Mouse (Mus musculus): ENCODE data around the gene Ost4. TPM values are rescaled to one million over a fixed set of nuclear protein-coding genes. Genes with fewer than 3 reads are reported as not detected.

Gene Ost4
- total RNA-seq, 2 experiments from 2014 or later, result 100 to 108 TPM

DNA sequence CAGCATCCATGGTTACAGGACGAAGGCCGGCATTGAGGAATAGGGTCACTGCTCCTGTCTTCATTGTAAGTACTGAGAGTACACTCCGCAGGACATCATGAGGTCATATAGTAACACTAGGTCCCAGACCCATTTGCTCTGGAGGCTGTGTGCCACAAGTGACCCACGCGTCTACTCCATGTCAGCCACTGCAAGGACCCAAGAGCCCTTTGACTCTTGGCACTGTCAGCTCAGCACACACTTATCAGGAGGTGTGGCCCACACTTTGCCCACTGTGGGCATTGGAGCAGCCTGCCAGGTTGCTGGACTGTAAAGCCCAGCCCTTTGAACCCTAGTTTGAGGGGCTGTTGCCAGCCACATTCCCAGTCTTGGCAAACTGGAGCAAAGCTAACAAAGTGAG, 17.6 kb upstream of the Ost4 start:
- no peak for DNase-seq (ENCODE audit: low spot score in 2 of 2)

DNA sequence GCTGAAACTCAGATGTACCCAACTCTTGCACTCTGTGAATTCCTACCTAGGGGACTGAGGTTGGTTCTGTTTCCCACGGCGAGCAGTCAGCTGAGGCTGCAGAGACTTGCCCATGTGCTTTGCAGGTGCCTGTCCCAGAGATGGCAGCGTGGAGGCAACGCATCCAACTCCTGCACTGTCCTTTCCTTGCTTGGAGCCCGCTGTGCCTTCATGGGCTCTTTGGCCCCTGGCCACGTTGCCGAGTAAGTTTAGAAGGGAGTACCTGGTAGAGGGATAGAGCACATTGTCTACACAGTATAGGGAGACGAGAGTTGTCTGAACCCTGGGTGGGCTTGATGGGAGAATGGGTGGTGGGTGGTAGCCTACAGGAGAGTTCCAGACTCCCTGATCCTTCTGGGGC, 17.0 kb upstream of the Ost4 start:
- DNase-seq (ENCODE audit: low spot score in 2 of 2), result no peak

- no peak for DNase-seq (ENCODE audit: low spot score in 2 of 2)
Measured at GRCm38 (mm10) chr5:30923119-30923518, 15.5 kb upstream of the Ost4 start.

DNA sequence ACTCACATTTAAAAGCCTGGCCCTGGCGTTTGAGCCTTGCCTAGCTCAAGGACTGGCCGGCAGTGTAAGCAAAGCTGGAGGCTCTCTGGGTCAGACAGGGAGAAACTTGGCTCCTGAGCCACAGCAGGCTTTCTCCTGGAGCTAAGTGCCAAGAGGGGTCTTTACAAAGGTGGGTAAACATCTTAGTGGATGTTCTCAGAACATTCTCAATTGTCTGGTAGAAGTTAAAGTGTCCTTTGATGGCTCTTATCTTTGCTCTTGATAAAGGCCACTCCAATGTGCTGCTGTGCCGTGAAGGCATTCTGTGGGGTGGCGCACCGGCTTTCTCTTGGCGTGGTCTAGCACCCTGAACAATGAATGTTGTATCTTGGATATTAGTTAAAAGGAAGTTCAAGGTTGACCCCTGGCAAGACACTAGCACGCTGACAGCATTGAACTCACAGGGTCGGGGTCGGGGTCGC, 15.0 kb upstream of the Ost4 start:
- DNase-seq (ENCODE audit: low spot score in 2 of 2), result no peak

DNA sequence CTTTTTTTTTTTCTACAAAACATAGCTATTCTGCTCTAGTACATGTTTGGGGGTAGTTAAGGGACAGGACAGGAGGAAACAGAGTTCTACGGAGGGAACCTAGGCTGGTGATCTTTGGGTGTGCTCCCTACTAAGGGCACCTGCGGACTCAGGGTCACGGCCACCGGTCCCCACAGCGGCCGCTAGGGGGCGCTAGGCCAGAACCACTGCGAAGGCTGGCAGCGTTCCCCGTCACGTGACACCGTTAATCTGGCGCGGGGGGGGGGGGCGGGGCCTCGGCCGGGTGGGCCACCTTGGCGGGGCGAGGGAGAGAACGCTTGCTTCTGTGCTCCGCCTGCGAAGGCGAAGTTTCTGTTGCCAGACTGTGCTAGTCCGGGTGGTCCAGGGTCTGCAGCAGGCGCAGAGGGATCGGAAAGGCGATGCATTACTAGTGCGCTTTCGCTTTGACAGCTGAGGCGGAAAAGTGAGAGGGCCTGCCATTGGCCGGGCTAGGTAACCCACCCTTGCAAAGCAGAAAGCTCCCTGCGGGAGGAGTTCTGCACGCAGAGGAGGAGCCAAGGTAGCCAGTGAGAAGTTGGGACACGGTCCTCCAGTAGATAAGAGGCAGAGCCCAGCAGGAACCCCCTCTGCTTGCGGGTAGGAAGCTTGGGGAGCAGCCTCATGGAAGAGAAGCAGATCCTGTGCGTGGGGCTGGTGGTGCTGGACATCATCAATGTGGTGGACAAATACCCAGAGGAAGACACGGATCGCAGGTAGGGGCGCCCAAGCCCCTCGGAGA, 13.9 kb upstream of the Ost4 start, which contains the start of gene Khk:
TSS of gene Khk (plus strand) at position 176 of the 778 bp plus-strand sequence.
- peak; percentile 84 to 86 for DNase-seq (ENCODE audit: low spot score in 2 of 2)

GRCm38 (mm10) chr5:30920621-30921020, 13.0 kb upstream of the Ost4 start:
- no peak for DNase-seq (ENCODE audit: low spot score in 2 of 2)

DNA sequence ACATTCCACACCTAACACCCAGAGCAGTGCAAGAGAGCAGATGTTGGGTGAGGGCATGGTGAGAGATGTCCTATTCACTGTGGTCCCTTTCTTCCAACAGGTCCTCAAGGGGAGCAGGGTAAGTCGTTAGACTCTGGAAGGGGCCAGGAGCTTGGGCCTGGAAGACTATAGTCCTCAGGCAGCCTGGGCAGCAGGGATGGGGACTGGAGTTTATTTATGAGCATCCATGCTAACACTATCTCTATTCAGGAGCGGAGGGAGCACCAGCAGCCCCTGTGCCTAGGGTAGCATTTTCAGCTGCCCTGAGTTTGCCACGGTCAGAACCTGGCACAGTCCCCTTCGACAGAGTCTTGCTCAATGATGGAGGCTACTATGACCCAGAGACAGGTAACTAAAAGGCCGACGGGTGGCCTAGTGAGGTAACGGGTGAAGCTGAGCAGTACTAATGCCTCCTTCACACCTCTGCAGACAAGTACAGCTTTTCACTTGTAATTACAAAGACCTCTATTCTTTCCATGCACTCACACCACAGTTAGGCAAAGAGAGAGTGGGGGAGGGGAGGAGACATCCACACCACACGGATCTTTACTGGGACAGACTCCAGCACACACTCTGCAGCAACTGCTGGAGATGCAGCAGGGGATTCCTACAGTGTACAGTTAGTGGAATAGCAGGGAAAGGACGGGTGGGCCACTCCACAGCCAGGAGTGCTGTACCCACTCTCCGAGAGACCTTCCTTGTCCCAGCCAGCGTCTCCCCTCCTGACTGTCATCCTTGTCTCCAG, 12.4 kb upstream of the Ost4 start:
- DNase-seq (ENCODE audit: low spot score in 2 of 2), result no peak

DNA sequence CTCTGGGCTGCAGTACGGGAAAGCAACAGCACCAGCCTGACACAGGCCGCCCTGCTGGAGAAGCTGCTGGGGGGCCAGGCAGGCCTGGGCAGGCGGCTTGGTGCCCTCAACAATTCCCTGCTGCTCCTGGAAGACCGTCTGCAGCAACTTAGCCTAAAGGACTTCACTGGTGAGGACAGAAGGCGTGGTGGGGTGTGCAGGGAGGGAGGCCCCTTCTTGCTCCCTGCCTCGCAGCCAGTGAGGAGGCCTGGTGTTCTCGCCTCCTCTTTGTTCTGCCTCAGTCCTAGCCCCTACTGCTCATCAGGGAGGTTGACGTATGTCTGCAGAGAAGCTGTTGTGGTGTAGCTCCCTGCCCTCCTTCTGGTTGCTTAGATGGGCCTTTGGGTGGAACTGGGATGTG, 11.1 kb upstream of the Ost4 start:
- no peak for DNase-seq (ENCODE audit: low spot score in 2 of 2)

GRCm38 (mm10) chr5:30917891-30918670, 10.5 kb upstream of the Ost4 start:
- DNase-seq (ENCODE audit: low spot score in 2 of 2), result no peak

DNA sequence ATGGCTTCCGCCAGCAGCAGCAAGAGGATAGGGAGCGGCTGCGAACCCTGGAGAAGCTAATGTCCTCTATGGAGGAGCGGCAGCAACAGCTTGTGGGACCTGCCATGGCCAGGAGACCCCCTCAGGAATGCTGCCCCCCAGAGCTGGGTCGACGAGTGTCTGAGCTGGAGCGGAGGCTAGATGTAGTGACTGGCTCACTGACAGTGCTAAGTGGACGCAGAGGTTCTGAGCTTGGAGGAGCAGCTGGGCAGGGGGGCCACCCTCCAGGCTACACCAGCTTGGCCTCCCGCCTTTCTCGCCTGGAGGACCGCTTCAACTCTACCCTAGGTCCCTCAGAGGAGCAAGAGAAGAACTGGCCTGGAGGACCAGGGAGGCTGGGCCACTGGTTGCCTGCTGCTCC, 9.8 kb upstream of the Ost4 start:
- no peak for DNase-seq (ENCODE audit: low spot score in 2 of 2)

DNA sequence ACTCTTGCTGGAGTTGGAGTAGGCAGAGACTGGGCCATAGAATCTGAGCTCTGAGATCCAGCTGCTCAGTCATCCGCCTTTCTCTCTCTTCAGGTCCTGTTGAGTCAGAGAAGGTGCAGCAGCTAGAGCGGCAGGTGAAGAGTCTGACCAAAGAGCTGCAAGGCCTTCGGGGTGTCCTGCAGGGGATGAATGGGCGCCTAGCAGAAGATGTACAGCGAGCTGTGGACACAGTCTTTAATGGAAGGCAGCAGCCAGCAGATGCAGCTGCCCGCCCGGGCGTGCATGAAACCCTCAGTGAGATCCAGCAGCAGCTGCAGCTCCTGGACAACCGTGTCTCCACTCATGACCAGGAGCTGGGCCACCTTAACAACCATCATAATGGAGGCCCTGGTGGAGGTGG, 9.3 kb upstream of the Ost4 start:
- DNase-seq (ENCODE audit: low spot score in 2 of 2), result no peak

DNA sequence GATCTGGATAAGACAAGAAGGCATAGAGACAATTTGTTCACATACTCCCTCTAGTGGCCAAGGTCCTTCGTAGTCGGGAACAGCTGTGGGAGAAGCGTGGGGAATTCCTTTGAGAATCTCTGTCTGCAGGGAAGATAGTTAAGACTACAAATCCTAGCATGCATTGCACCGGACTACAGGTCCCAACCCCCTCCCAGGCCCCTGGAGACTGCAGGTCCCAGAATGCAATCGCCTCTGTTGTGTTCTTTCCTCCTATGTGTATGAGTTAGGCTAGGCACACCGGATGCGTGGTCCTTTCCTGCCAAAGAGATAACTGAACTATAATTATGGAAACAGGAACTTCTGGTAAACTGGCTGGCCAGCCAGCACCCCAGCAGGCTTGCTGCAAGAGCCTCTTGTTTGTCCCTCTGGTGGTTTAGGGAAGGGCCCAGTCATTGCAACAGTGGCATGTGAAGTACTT, 8.4 kb upstream of the Ost4 start:
- peak; percentile 77 to 94 for DNase-seq (ENCODE audit: low spot score in 2 of 2)

GRCm38 (mm10) chr5:30915456-30915855, 7.9 kb upstream of the Ost4 start:
- no peak for DNase-seq (ENCODE audit: low spot score in 2 of 2)

DNA sequence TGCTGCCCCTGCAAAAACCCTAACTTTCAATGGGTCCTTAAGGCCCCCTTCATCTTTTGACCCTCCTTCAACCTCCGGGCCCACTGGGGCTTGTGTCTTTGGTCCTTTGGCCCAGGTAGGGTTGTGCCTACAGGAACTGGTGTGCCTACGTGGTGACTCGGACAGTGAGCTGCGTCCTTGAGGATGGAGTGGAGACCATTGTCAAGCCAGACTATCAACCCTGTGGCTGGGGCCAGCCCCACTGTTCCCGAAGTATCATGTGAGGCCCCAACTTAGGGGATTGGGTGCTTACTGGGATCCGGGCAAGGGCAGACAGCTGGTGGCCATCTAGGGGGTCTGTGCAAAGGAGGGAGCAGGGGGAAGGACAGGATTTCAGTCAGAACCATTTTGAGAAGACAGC, 7.3 kb upstream of the Ost4 start:
- no peak for DNase-seq (ENCODE audit: low spot score in 2 of 2)

DNA sequence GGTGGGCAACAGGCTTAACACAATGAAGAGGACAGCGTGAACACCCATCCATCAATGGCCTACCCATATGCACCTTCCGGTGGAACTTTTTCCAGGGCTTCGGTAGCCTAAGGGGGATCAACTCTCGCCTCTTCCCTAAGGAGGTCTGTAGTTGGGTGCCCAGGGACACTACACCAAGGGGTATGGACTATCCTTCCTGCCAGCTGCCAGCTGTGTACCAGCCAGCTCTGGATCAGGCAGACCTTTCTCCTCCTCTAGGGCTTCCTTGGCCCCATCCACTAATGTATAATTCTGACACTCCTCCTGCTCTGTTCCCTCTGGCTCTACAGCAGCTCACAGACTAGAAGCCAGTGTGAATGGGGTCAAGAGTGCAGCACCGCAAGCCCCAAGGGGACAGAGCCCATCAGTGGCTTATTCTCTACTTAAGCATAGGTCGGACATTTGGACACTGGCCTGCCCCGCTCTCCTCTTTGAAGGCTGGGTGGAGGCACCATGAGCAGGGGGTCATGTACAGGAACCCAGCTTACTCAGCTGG, 6.6 kb upstream of the Ost4 start:
- no peak for DNase-seq (ENCODE audit: low spot score in 2 of 2)

GRCm38 (mm10) chr5:30913060-30913841, 5.7 kb upstream of the Ost4 start, which contains the start of gene Emilin1:
Gene Emilin1, plus strand, starts transcription at chr5:30913402.
- no peak for DNase-seq (ENCODE audit: low spot score in 2 of 2)

DNA sequence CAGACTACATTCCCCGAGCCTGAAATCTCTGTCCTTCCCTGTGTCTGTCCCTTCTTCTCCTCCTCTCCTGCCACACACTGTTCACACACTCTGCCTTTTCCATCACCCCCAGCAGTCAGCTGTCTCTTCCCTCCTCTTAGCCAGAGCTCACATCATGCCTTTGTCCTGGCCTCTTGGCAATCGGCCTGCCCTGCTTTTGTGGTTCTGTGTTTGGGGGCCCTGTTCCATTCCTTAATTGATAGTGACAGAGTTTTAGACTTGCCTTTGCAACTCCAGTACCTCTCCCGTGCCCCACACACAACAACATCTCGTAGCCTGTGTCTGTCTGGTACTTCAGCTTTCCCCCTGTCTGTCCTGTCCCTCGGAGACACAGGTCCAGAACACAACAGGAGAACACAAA, 4.6 kb upstream of the Ost4 start:
- no peak for DNase-seq (ENCODE audit: low spot score in 2 of 2)

- no peak for DNase-seq (ENCODE audit: low spot score in 2 of 2)
Measured at GRCm38 (mm10) chr5:30910481-30910880, 2.9 kb upstream of the Ost4 start.

DNA sequence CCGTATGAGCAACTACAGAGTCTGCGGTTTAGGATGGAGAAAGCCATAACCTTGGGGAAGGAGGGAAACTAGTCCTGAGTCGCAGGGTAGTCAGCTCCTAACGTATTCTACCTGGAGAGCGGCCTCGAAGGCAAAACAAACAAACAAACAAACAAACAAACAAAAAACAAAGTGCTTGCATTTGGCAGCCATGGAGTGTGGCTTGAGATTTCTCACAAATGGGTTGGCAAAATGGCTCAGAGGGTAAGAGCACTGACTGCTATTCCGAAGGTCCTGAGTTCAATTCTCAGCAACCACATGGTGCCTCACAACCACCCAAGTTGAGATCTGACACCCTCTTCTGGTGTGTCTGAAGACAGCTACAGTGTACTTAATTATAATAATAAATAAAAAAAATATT, 2.3 kb upstream of the Ost4 start:
- no peak for DNase-seq (ENCODE audit: low spot score in 2 of 2)

- DNase-seq (ENCODE audit: low spot score in 2 of 2), result no peak
Measured at GRCm38 (mm10) chr5:30909300-30909659, 1.7 kb upstream of the Ost4 start.
